Mouse (Mus musculus): ENCODE data around the gene Med12l. TPM values are rescaled to one million over a fixed set of nuclear protein-coding genes. Genes with fewer than 3 reads are reported as not detected.

Gene Med12l
- polyA plus RNA-seq, 1 experiment from 2014 or later = 5.5 TPM

GRCm38 (mm10) chr3:59312610-59313009 lies 307.0 kb downstream of the Med12l start:
- Histone ChIP-seq H3K36me3 (ENCODE audit: control insufficient read depth, insufficient read depth, low read length) (no peaks in the 10 kb centered on the region), H3K4me2 (ENCODE audit: low read depth, low read length, severe bottlenecking) (no peak overlapping the region)

GRCm38 (mm10) chr3:59316077-59316476 lies 310.5 kb downstream of the Med12l start:
- no peak overlapping the region for H3K9ac ChIP-seq (ENCODE audit: low read length)
- no peaks in the 10 kb centered on the region; the same call in 1 of the 2 replicates for H3K36me3 ChIP-seq (ENCODE audit: control insufficient read depth, insufficient read depth, low read length)
- DNase-seq (ENCODE audit: low spot score) (no peak), ATAC-seq (replicated peaks; ENCODE audit: low FRiP score) (no peak)
- H3K9me3 ChIP-seq (ENCODE audit: control insufficient read depth, low read length) = no peaks in the 10 kb centered on the region
- H3K4me3 ChIP-seq (ENCODE audit: low read depth, low read length) = no peak overlapping the region
- WGBS = 93% methylated on average over 7 of the region's 7 CpGs
- H3K4me2 ChIP-seq (ENCODE audit: low read depth, low read length, severe bottlenecking) = no peak overlapping the region
- H3K27me3 ChIP-seq (ENCODE audit: control insufficient read depth, insufficient read depth, low read length) = no peaks in the 10 kb centered on the region
- no peak overlapping the region for H3K27ac ChIP-seq (ENCODE audit: low read depth, low read length)
- no peaks in the 10 kb centered on the region for H3K4me1 ChIP-seq (replicated peaks; ENCODE audit: control insufficient read depth, insufficient read depth, low read length)

More at GRCm38 (mm10) chr3:59312610-59313009, 307.0 kb downstream of the Med12l start:
- DNase-seq (ENCODE audit: low spot score) (no peak), ATAC-seq (replicated peaks; ENCODE audit: low FRiP score) (no peak)
- H3K9ac ChIP-seq (ENCODE audit: low read length) = no peak overlapping the region
- H3K27me3 ChIP-seq (ENCODE audit: control insufficient read depth, insufficient read depth, low read length) = no peaks in the 10 kb centered on the region
- 92% methylated on average over 10 of the region's 10 CpGs for WGBS
- no peak overlapping the region for H3K4me3 ChIP-seq (ENCODE audit: low read depth, low read length)
- no peak overlapping the region for H3K27ac ChIP-seq (ENCODE audit: low read depth, low read length)
- no peaks in the 10 kb centered on the region for H3K4me1 ChIP-seq (replicated peaks; ENCODE audit: control insufficient read depth, insufficient read depth, low read length)
- H3K9me3 ChIP-seq (ENCODE audit: control insufficient read depth, low read length) = no peaks in the 10 kb centered on the region

DNA sequence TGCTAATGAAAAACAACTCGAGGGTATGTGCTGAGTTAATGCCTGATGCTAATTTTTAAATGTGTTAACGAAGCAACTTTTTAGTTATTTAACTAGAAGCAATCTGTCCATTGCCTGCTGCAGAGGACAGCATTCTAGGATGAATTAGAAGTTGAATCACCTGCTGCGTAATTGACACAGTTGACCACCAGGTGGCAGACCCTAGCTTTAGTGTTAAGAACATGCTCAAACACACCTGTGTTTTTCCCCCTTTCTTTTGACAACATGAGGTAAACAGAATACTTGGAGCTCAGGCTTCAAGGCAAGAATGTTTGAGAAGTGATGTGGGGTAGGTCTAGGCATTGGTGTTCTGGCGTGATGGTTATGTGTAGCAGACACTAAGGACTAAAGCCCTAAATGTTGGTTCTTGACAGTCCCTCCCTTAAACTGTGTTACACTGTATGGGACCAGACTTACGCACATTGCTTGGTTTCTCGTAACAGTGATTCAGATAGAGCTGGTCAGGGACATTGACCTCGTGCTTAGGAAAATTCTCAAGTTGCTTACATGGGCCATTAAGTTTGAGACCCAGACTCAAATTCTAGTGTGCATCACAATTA lies 315.8 kb downstream of the Med12l start:
- no peaks in the 10 kb centered on the region for H3K9me3 ChIP-seq (ENCODE audit: control insufficient read depth, low read length)
- no peaks in the 10 kb centered on the region; the same call in 1 of the 2 replicates for H3K36me3 ChIP-seq (ENCODE audit: control insufficient read depth, insufficient read depth, low read length)
- no peaks in the 10 kb centered on the region for H3K4me1 ChIP-seq (replicated peaks; ENCODE audit: control insufficient read depth, insufficient read depth, low read length)
- H3K4me3 ChIP-seq (ENCODE audit: low read depth, low read length) = no peak overlapping the region
- no peak overlapping the region for H3K27ac ChIP-seq (ENCODE audit: low read depth, low read length)
- no peak overlapping the region for H3K4me2 ChIP-seq (ENCODE audit: low read depth, low read length, severe bottlenecking)
- DNase-seq (ENCODE audit: low spot score) = peak; percentile 59
- ATAC-seq (replicated peaks; ENCODE audit: low FRiP score) = no peak; the same call in 1 of the 2 replicates
- no peaks in the 10 kb centered on the region for H3K27me3 ChIP-seq (ENCODE audit: control insufficient read depth, insufficient read depth, low read length)
- 45% methylated on average over 7 of the region's 7 CpGs for WGBS
- H3K9ac ChIP-seq (ENCODE audit: low read length) = no peak overlapping the region

GRCm38 (mm10) chr3:59328526-59328925 lies 322.9 kb downstream of the Med12l start:
- ATAC-seq (replicated peaks; ENCODE audit: low FRiP score) (no peak), DNase-seq (ENCODE audit: low spot score) (no peak)
- Histone ChIP-seq H3K36me3 (ENCODE audit: control insufficient read depth, insufficient read depth, low read length) (no peaks in the 10 kb centered on the region), H3K9me3 (ENCODE audit: control insufficient read depth, low read length) (no peaks in the 10 kb centered on the region), H3K27me3 (ENCODE audit: control insufficient read depth, insufficient read depth, low read length) (no peaks in the 10 kb centered on the region), H3K4me1 (replicated peaks; ENCODE audit: control insufficient read depth, insufficient read depth, low read length) (no peaks in the 10 kb centered on the region), H3K9ac (ENCODE audit: low read length) (no peak overlapping the region), H3K4me3 (ENCODE audit: low read depth, low read length) (no peak overlapping the region), H3K27ac (ENCODE audit: low read depth, low read length) (no peak overlapping the region), H3K4me2 (ENCODE audit: low read depth, low read length, severe bottlenecking) (no peak overlapping the region)
- 82% methylated on average over 2 of the region's 2 CpGs for WGBS

DNA sequence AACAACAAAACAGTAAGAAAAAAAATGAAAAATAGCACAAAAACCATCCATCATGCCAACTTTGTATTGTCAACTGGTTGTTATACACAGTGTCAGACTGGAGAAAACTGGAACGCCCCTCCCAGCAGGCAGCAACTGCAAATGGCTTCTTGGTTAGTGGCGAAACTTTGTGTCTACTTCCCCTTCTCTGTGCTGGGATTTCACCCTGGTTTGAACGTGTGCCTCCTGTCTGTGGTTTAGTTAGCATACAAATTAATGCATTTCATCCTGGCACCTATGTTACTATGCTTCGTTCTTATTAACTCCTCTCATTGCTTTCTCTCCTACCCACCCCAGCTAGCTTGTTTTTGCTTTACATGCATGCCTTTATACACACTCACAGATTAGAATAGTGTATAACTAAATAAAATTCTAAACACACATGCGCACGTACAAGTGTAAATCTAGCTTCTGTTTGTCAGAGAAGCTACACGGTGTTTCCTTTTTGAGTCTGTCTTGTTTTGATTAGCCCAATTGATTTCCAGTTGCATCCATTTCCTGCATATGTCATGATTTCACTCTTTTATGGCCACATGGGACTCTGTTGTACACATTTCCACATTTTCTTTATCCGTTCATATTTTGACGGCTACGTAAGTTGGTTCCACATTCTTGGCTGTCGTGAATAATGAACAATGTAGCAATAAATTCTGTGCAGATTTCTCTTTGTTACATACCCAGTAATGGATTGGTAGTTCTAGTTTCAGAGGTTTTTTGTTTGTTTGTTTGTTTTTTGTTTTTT lies 336.2 kb downstream of the Med12l start:
- H3K27ac ChIP-seq (ENCODE audit: low read depth, low read length) = no peak overlapping the region
- no peak overlapping the region for H3K9ac ChIP-seq (ENCODE audit: low read length)
- H3K36me3 ChIP-seq (ENCODE audit: control insufficient read depth, insufficient read depth, low read length) = no peaks in the 10 kb centered on the region
- H3K4me2 ChIP-seq (ENCODE audit: low read depth, low read length, severe bottlenecking) = no peak overlapping the region
- no peak overlapping the region for H3K4me3 ChIP-seq (ENCODE audit: low read depth, low read length)
- 85% methylated on average over 11 of the region's 11 CpGs for WGBS
- H3K27me3 ChIP-seq (ENCODE audit: control insufficient read depth, insufficient read depth, low read length) = no peaks in the 10 kb centered on the region
- no peaks in the 10 kb centered on the region for H3K9me3 ChIP-seq (ENCODE audit: control insufficient read depth, low read length)
- no peak for ATAC-seq (replicated peaks; ENCODE audit: low FRiP score)
- no peak for DNase-seq (ENCODE audit: low spot score)
- H3K4me1 ChIP-seq (replicated peaks; ENCODE audit: control insufficient read depth, insufficient read depth, low read length) = no peaks in the 10 kb centered on the region

- H3K27me3 ChIP-seq (ENCODE audit: control insufficient read depth, insufficient read depth, low read length) = no peaks in the 10 kb centered on the region
- no peak for ATAC-seq (replicated peaks; ENCODE audit: low FRiP score)
- H3K4me3 ChIP-seq (ENCODE audit: low read depth, low read length) = no peak overlapping the region
- no peaks in the 10 kb centered on the region for H3K36me3 ChIP-seq (ENCODE audit: control insufficient read depth, insufficient read depth, low read length)
- DNase-seq (ENCODE audit: low spot score) = no peak
- no peaks in the 10 kb centered on the region for H3K4me1 ChIP-seq (replicated peaks; ENCODE audit: control insufficient read depth, insufficient read depth, low read length)
- 74% methylated on average over 4 of the region's 4 CpGs for WGBS
- no peak overlapping the region for H3K9ac ChIP-seq (ENCODE audit: low read length)
- no peaks in the 10 kb centered on the region for H3K9me3 ChIP-seq (ENCODE audit: control insufficient read depth, low read length)
- H3K4me2 ChIP-seq (ENCODE audit: low read depth, low read length, severe bottlenecking) = 0 out of 2 replicates have a peak overlapping the region, but pooled peaks have one; percentile 9
- H3K27ac ChIP-seq (ENCODE audit: low read depth, low read length) = no peak overlapping the region
Measured at GRCm38 (mm10) chr3:59343026-59343425, 337.4 kb downstream of the Med12l start.

DNA sequence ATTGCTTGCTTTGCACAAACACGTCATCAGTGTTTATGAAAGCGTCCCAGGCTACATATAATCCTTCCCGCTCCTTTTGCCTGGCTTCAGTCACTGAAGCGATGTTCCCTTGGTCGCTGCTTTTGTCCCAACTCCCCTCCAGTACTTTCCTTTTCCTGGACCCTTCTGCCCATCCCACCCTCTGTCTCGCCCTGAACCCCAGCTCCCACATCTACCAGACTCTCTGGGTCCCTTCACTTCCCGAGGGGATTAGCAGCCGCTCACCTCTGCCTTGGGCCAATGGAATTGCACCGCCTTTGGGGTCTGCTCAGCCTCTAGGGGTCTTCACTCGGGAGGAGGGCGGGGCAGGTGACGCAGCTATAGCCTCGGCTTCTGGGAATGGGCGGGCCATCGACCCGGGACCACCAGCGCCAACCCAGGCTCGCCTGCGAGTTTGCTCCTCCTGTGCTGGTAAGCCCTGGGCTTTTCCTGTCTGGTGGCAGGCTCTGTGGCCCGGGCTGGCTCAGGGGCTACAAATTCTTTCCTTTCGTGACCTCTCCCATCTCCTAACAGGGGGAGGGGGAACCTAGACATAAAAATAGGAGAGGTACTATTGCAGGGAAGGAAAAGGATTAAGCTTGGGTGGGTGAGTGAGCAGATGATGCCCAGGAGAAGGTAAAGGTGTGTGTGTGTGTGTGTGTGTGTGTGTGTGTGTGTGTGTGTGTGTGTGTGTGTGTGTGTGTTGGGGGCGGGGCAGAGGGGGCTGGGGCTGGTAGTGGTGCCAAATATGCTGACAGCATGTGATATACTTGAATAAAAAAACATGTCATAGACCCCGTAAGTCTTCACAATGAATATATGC lies 338.7 kb downstream of the Med12l start, which contains the start of gene Igsf10:
Igsf10 (minus strand) TSS at position 330 of the 841 bp plus-strand sequence.
- Histone ChIP-seq H3K27ac (ENCODE audit: low read depth, low read length) (no peak within 1 kb of the TSS), H3K4me1 (replicated peaks; ENCODE audit: control insufficient read depth, insufficient read depth, low read length) (no peaks in the 10 kb centered on the region), H3K36me3 (ENCODE audit: control insufficient read depth, insufficient read depth, low read length) (no peaks in the 10 kb centered on the region), H3K4me2 (ENCODE audit: low read depth, low read length, severe bottlenecking) (peak within 1 kb of the TSS; percentile 58), H3K4me3 (ENCODE audit: low read depth, low read length) (peak within 1 kb of the TSS; percentile 52), H3K9me3 (ENCODE audit: control insufficient read depth, low read length) (no peaks in the 10 kb centered on the region), H3K9ac (ENCODE audit: low read length) (peak within 1 kb of the TSS; percentile 66), H3K27me3 (ENCODE audit: control insufficient read depth, insufficient read depth, low read length) (no peaks in the 10 kb centered on the region)
- DNase-seq (ENCODE audit: low spot score) = peak; percentile 91
- peak; percentile 98 for ATAC-seq (replicated peaks; ENCODE audit: low FRiP score)
- 4% methylated on average over 23 of the region's 23 CpGs for WGBS

GRCm38 (mm10) chr3:59351768-59352167 lies 346.1 kb downstream of the Med12l start:
- Histone ChIP-seq H3K4me1 (replicated peaks; ENCODE audit: control insufficient read depth, insufficient read depth, low read length) (no peaks in the 10 kb centered on the region), H3K36me3 (ENCODE audit: control insufficient read depth, insufficient read depth, low read length) (no peaks in the 10 kb centered on the region), H3K9me3 (ENCODE audit: control insufficient read depth, low read length) (no peaks in the 10 kb centered on the region), H3K4me2 (ENCODE audit: low read depth, low read length, severe bottlenecking) (no peak overlapping the region), H3K4me3 (ENCODE audit: low read depth, low read length) (no peak overlapping the region), H3K27me3 (ENCODE audit: control insufficient read depth, insufficient read depth, low read length) (no peaks in the 10 kb centered on the region), H3K27ac (ENCODE audit: low read depth, low read length) (no peak overlapping the region), H3K9ac (ENCODE audit: low read length) (no peak overlapping the region)
- DNase-seq (ENCODE audit: low spot score) (no peak), ATAC-seq (replicated peaks; ENCODE audit: low FRiP score) (no peak)
